Mouse (Mus musculus) C2C12 (cell line): ENCODE data around the gene Tcaf1. TPM values are rescaled to one million over a fixed set of nuclear protein-coding genes. Genes with fewer than 3 reads are reported as not detected.

Experiments
- H3K27me3 ChIP-seq: one replicate; pipeline ENCODE4 v1.6.1; 2011; ENCODE audit not compliant: control insufficient read depth, insufficient read depth, insufficient read length
- H3K36me3 ChIP-seq: one replicate; pipeline ENCODE4 v1.6.1; 2011; ENCODE audit not compliant: control insufficient read depth, insufficient read depth
- H3K4me3 ChIP-seq: one replicate; pipeline ENCODE4 v1.5.1; 2011; ENCODE audit warnings: mild to moderate bottlenecking, control low read depth; ENCODE audit not compliant: poor library complexity, insufficient read depth, severe bottlenecking
- H3K79me2 ChIP-seq: one replicate; pipeline ENCODE4 v1.6.1; 2011; ENCODE audit not compliant: control insufficient read depth, insufficient read depth
- H3K79me3 ChIP-seq: one replicate; pipeline ENCODE4 v1.6.1; 2011; ENCODE audit warnings: low read depth, control low read depth
- H3ac ChIP-seq: one replicate; pipeline ENCODE3; 2011; ENCODE audit warnings: low read depth; ENCODE audit not compliant: control insufficient read depth, insufficient read length
- CEBPB ChIP-seq: IDR thresholded peaks from one replicate; pipeline ENCODE4 v1.6.1; 2011; ENCODE audit warnings: low read depth, mild to moderate bottlenecking, control low read depth, moderate library complexity
- CTCF ChIP-seq: IDR thresholded peaks from one replicate; pipeline ENCODE4 v1.5.1; 2011; ENCODE audit not compliant: control insufficient read depth, insufficient read depth, insufficient read length
- FOSL1 ChIP-seq: IDR thresholded peaks from one replicate; pipeline ENCODE4 v1.8.0; 2011; ENCODE audit warnings: mild to moderate bottlenecking, low read length; ENCODE audit not compliant: poor library complexity, insufficient read depth, severe bottlenecking
- MAX ChIP-seq: IDR thresholded peaks from one replicate; pipeline ENCODE4 v1.6.1; 2011; ENCODE audit warnings: mild to moderate bottlenecking, control low read depth
- MYOD1 ChIP-seq: IDR thresholded peaks from one replicate; pipeline ENCODE4 v1.6.1; 2011; ENCODE audit warnings: low read depth; ENCODE audit not compliant: control insufficient read depth, insufficient read length
- MYOG ChIP-seq: IDR thresholded peaks from one replicate; pipeline ENCODE4 v1.6.1; 2011; ENCODE audit not compliant: control insufficient read depth, insufficient read length; ENCODE audit errors: extremely low read depth
- USF1 ChIP-seq: IDR thresholded peaks from one replicate; pipeline ENCODE4 v1.6.1; 2011; ENCODE audit warnings: low read depth, mild to moderate bottlenecking, control low read depth, moderate library complexity
- polyA plus RNA-seq: library from polyadenylated mRNA; unstranded; fragments of >200 nt; fragmentation: generic; extraction: Trizol; gene quantifications from one replicate; pipeline ENCODE4 v1.2.1, GENCODE M21; 2012; ENCODE audit warnings: missing spikeins

Gene Tcaf1
- polyA plus RNA-seq, 1 experiment, result 19.3 TPM

GRCm38 (mm10) chr6:42717973-42718372 is 8.1 kb upstream of the Tcaf1 start:
- TF ChIP-seq MYOD1 (peak; percentile 99), CEBPB (no peak), FOSL1 (peak; percentile 48), USF1 (no peak)
- H3K79me3 ChIP-seq, result no peaks in the 10 kb centered on the region

GRCm38 (mm10) chr6:42714668-42715067 is 4.8 kb upstream of the Tcaf1 start:
- Histone ChIP-seq H3K79me3 (no peaks in the 10 kb centered on the region), H3K36me3 (no peaks in the 10 kb centered on the region), H3ac (no peak overlapping the region), H3K27me3 (no peaks in the 10 kb centered on the region), H3K4me3 (no peak overlapping the region), H3K79me2 (no peaks in the 10 kb centered on the region)
- TF ChIP-seq USF1 (no peak), MYOD1 (no peak), CEBPB (no peak), MAX (no peak), MYOG (no peak), FOSL1 (no peak), CTCF (no peak)

More at GRCm38 (mm10) chr6:42717973-42718372, 8.1 kb upstream of the Tcaf1 start:
- no peaks in the 10 kb centered on the region for H3K79me2 ChIP-seq
- H3K36me3 ChIP-seq, result no peaks in the 10 kb centered on the region
- H3ac ChIP-seq, result no peak overlapping the region
- no peak overlapping the region for H3K4me3 ChIP-seq
- H3K27me3 ChIP-seq, result no peaks in the 10 kb centered on the region

- peak overlapping the region; percentile 80 for H3ac ChIP-seq
- peaks cover 19% of the 10 kb centered on the region for H3K79me2 ChIP-seq
- no peak for TF ChIP-seq CEBPB
- no peak for TF ChIP-seq USF1
- no peak for TF ChIP-seq FOSL1
- no peak for TF ChIP-seq MYOG
- no peak for TF ChIP-seq CTCF
- no peak for TF ChIP-seq MAX
- no peak for TF ChIP-seq MYOD1
- H3K36me3 ChIP-seq, result no peaks in the 10 kb centered on the region
- no peaks in the 10 kb centered on the region for H3K27me3 ChIP-seq
- peak overlapping the region; percentile 68 for H3K4me3 ChIP-seq
- H3K79me3 ChIP-seq, result peaks cover 7% of the 10 kb centered on the region
Measured at GRCm38 (mm10) chr6:42692517-42693190, 17.2 kb downstream of the Tcaf1 start.

- H3K36me3 ChIP-seq, result no peaks in the 10 kb centered on the region
- peaks cover 19% of the 10 kb centered on the region for H3K79me2 ChIP-seq
- H3ac ChIP-seq, result peak overlapping the region; percentile 80
- no peak for TF ChIP-seq CTCF
- TF ChIP-seq MAX, result no peak
- TF ChIP-seq FOSL1, result no peak
- no peak for TF ChIP-seq MYOD1
- TF ChIP-seq USF1, result no peak
- no peak for TF ChIP-seq MYOG
- TF ChIP-seq CEBPB, result no peak
- peak overlapping the region; percentile 68 for H3K4me3 ChIP-seq
- no peaks in the 10 kb centered on the region for H3K27me3 ChIP-seq
- H3K79me3 ChIP-seq, result peaks cover 7% of the 10 kb centered on the region
Measured at GRCm38 (mm10) chr6:42692154-42692516, 17.8 kb downstream of the Tcaf1 start.

GRCm38 (mm10) chr6:42689761-42690160 is 20.1 kb downstream of the Tcaf1 start:
- no peak overlapping the region for H3K4me3 ChIP-seq
- H3K79me2 ChIP-seq, result peaks cover 19% of the 10 kb centered on the region
- H3K79me3 ChIP-seq, result peaks cover 7% of the 10 kb centered on the region
- H3K36me3 ChIP-seq, result peaks cover 16% of the 10 kb centered on the region
- TF ChIP-seq MAX, result no peak
- no peak for TF ChIP-seq CTCF
- no peak for TF ChIP-seq MYOG
- no peak for TF ChIP-seq CEBPB
- no peak for TF ChIP-seq FOSL1
- TF ChIP-seq USF1, result no peak
- no peak for TF ChIP-seq MYOD1
- no peaks in the 10 kb centered on the region for H3K27me3 ChIP-seq
- H3ac ChIP-seq, result no peak overlapping the region

GRCm38 (mm10) chr6:42687907-42688306 is 22.0 kb downstream of the Tcaf1 start:
- Histone ChIP-seq H3K79me2 (peaks cover 19% of the 10 kb centered on the region), H3ac (no peak overlapping the region), H3K79me3 (peaks cover 7% of the 10 kb centered on the region), H3K27me3 (no peaks in the 10 kb centered on the region), H3K4me3 (no peak overlapping the region), H3K36me3 (peaks cover 16% of the 10 kb centered on the region)
- TF ChIP-seq CEBPB (no peak), MAX (no peak), MYOG (no peak), CTCF (no peak), FOSL1 (no peak), MYOD1 (no peak), USF1 (no peak)
